Mouse (Mus musculus): ENCODE measurements around the gene Galntl6. TPM values are rescaled to one million over a fixed set of nuclear protein-coding genes. Genes with fewer than 3 reads are reported as not detected.
"Not testable (repeated sequence)": the region's sequence is repeated elsewhere in the genome, so short reads cannot be mapped to it uniquely, and the experiment has no call there.

Gene Galntl6
- polyA plus RNA-seq, 1 experiment from 2014 or later: 0.20 TPM

DNA sequence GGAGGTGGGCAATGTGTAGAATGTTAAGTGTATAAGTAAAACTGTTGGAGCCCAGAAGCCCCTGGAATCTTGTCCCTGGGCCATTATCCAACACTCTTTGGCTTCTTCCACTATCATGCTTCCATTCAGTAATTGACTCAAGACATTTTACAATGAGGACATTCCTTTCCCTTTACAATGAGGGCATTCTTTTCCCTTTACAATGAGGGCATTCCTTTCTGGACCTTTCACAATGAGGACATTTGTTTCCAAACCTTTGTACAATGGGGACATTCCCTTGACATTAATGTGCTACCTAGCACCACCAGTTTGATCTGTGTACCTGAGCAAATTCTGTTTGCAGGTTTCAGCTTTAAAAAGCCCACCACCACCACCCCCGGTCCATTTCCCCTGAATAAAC lies 403.4 kb downstream of the Galntl6 start:
- no peak overlapping the region for H3K27ac ChIP-seq (ENCODE audit: low read depth, low read length)
- H3K4me2 ChIP-seq (replicated peaks; ENCODE audit: low read depth): no peak overlapping the region
- H3K4me3 ChIP-seq (ENCODE audit: low read depth, low read length): no peak overlapping the region
- H3K4me1 ChIP-seq (replicated peaks; ENCODE audit: control insufficient read depth, insufficient read depth, low read length): no peaks in the 10 kb centered on the region
- no peak overlapping the region for H3K9ac ChIP-seq (ENCODE audit: low read depth, low read length)
- TF ChIP-seq CTCF (IDR thresholded peaks at IDR 0.05; ENCODE audit: low read depth): no peak
- ATAC-seq: no peak
- H3K9me3 ChIP-seq (ENCODE audit: control insufficient read depth): no peaks in the 10 kb centered on the region
- 69% methylated on average over 1 of the region's 1 CpGs for whole genome bisulfite sequencing
- H3K27me3 ChIP-seq (replicated peaks; ENCODE audit: control insufficient read depth, insufficient read depth, low read length): no peaks in the 10 kb centered on the region
- H3K36me3 ChIP-seq (ENCODE audit: control insufficient read depth, insufficient read depth): no peaks in the 10 kb centered on the region

DNA sequence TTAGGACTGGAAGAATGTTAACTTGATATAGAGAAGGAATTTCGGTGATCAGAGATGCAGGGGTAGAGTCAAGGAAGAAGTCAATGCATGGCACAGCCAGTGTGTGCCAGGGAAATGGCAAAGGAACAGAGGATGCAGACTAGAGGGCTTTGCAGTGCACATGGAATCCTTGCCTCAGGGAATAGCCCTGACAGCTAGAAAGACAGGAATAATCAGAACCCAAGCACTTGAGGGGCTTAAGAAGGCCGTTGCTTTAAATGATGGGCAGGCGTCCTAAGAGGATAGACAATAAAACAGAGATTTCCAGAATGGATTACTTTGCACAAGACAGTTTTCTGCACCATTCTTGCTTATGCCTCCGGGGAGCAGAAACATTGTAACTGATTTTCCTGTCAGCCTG lies 425.3 kb downstream of the Galntl6 start:
- Histone ChIP-seq H3K27ac (ENCODE audit: low read depth, low read length) (no peak overlapping the region), H3K4me3 (ENCODE audit: low read depth, low read length) (no peak overlapping the region), H3K4me2 (replicated peaks; ENCODE audit: low read depth) (no peak overlapping the region), H3K27me3 (replicated peaks; ENCODE audit: control insufficient read depth, insufficient read depth, low read length) (no peaks in the 10 kb centered on the region), H3K4me1 (replicated peaks; ENCODE audit: control insufficient read depth, insufficient read depth, low read length) (no peaks in the 10 kb centered on the region), H3K9ac (ENCODE audit: low read depth, low read length) (no peak overlapping the region), H3K9me3 (ENCODE audit: control insufficient read depth) (no peaks in the 10 kb centered on the region), H3K36me3 (ENCODE audit: control insufficient read depth, insufficient read depth) (no peaks in the 10 kb centered on the region)
- no peak for TF ChIP-seq CTCF (IDR thresholded peaks at IDR 0.05; ENCODE audit: low read depth)
- 81% methylated on average over 4 of the region's 4 CpGs for WGBS
- no peak for ATAC-seq

DNA sequence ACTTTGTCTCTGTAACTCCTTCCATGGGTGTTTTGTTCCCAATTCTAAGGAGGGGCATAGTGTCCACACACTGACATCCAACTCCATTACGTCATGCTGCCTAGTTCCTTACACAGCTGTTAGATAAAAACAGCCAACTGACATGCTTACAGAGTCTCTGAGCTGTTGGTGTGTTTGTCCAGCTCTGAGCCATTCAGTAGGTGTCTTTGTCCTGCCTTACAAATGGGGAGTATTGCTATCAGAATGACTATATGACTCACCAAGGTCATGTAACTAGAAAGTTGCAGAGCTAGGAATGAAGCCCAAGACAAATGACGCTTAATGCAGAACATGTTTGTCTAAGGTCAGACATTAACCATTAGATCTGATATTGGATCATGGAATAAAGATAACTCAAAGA lies 449.1 kb downstream of the Galntl6 start:
- not testable (repeated sequence) for H3K36me3 ChIP-seq (ENCODE audit: control insufficient read depth, insufficient read depth); H3K4me1 ChIP-seq (replicated peaks; ENCODE audit: control insufficient read depth, insufficient read depth, low read length); ATAC-seq; H3K27me3 ChIP-seq (replicated peaks; ENCODE audit: control insufficient read depth, insufficient read depth, low read length); H3K27ac ChIP-seq (ENCODE audit: low read depth, low read length); H3K4me2 ChIP-seq (replicated peaks; ENCODE audit: low read depth); H3K9me3 ChIP-seq (ENCODE audit: control insufficient read depth); H3K4me3 ChIP-seq (ENCODE audit: low read depth, low read length); H3K9ac ChIP-seq (ENCODE audit: low read depth, low read length)
- WGBS: 51% methylated on average over 2 of the region's 2 CpGs

DNA sequence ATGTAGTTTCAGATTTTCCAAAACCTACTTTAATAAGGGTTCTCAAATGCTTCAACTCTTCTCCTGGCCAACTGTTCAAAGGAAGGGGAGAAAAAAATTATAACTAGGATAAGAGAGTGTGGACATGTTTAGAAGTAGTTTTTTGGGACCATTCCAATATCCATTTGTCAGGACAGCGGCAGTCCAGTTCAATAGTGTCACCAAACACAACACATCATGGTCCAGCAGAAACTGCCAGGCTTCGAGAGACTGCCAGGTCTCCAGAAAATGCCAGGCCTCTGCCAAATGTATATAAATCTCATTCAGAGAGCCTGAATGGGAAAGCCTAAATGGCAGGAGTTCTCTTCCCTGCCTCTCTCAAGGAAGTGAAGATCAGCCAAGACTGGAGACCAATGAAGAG lies 469.7 kb downstream of the Galntl6 start:
- 73% methylated on average over 2 of the region's 2 CpGs for WGBS
- Histone ChIP-seq H3K4me3 (ENCODE audit: low read depth, low read length) (no peak overlapping the region), H3K27ac (ENCODE audit: low read depth, low read length) (no peak overlapping the region), H3K27me3 (replicated peaks; ENCODE audit: control insufficient read depth, insufficient read depth, low read length) (no peaks in the 10 kb centered on the region), H3K36me3 (ENCODE audit: control insufficient read depth, insufficient read depth) (no peaks in the 10 kb centered on the region), H3K4me1 (replicated peaks; ENCODE audit: control insufficient read depth, insufficient read depth, low read length) (no peaks in the 10 kb centered on the region), H3K9ac (ENCODE audit: low read depth, low read length) (no peak overlapping the region), H3K9me3 (ENCODE audit: control insufficient read depth) (no peaks in the 10 kb centered on the region), H3K4me2 (replicated peaks; ENCODE audit: low read depth) (no peak overlapping the region)
- no peak for ATAC-seq
- no peak for TF ChIP-seq CTCF (IDR thresholded peaks at IDR 0.05; ENCODE audit: low read depth)

DNA sequence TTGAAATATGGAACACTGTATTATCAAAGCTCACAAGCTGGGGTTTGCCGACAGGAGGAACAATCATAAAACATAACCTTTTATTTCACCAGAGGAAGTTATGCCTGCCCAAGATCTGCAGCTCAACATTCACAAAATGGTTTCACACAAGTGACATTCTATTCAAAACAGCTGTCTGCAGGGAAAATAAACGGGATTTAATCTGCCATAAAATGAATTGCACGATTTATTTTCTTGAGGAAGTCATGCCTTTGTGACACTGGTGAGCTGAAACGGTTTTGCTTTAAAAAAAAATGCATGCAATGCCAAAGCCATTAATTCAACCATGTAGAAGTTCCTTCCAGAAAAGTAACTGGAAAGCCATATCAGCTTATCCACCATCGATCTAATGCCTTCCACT lies 494.0 kb downstream of the Galntl6 start:
- no peaks in the 10 kb centered on the region for H3K36me3 ChIP-seq (ENCODE audit: control insufficient read depth, insufficient read depth)
- no peak overlapping the region for H3K4me3 ChIP-seq (ENCODE audit: low read depth, low read length)
- no peaks in the 10 kb centered on the region for H3K4me1 ChIP-seq (replicated peaks; ENCODE audit: control insufficient read depth, insufficient read depth, low read length)
- ATAC-seq: no peak
- 59% methylated on average over 5 of the region's 5 CpGs for WGBS
- no peak overlapping the region for H3K9ac ChIP-seq (ENCODE audit: low read depth, low read length)
- H3K27ac ChIP-seq (ENCODE audit: low read depth, low read length): no peak overlapping the region
- no peak overlapping the region for H3K4me2 ChIP-seq (replicated peaks; ENCODE audit: low read depth)
- H3K9me3 ChIP-seq (ENCODE audit: control insufficient read depth): no peaks in the 10 kb centered on the region
- no peak for TF ChIP-seq CTCF (IDR thresholded peaks at IDR 0.05; ENCODE audit: low read depth)
- H3K27me3 ChIP-seq (replicated peaks; ENCODE audit: control insufficient read depth, insufficient read depth, low read length): no peaks in the 10 kb centered on the region

DNA sequence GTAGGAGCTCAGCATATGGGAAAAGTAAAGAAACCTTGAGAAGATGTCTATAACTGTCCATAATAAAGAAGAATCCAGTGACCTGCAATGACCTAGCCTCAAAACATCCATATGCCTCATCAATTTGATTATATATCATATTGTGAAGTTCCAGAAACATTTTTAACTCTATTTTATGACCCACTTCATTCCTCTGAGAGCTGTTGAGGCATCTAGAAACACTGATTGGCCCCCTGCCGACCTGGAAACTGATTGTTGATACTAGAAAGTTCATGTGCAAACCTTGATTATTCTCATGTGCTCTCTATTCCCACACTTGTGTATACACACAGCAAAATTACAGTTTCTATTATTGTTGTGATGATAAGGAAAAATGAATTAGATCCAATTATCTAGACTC lies 494.9 kb downstream of the Galntl6 start:
- no peak overlapping the region for H3K4me2 ChIP-seq (replicated peaks; ENCODE audit: low read depth)
- H3K9me3 ChIP-seq (ENCODE audit: control insufficient read depth): no peaks in the 10 kb centered on the region
- 44% methylated on average over 1 of the region's 1 CpGs for WGBS
- no peak overlapping the region for H3K9ac ChIP-seq (ENCODE audit: low read depth, low read length)
- H3K4me3 ChIP-seq (ENCODE audit: low read depth, low read length): no peak overlapping the region
- H3K27ac ChIP-seq (ENCODE audit: low read depth, low read length): no peak overlapping the region
- no peaks in the 10 kb centered on the region for H3K36me3 ChIP-seq (ENCODE audit: control insufficient read depth, insufficient read depth)
- H3K4me1 ChIP-seq (replicated peaks; ENCODE audit: control insufficient read depth, insufficient read depth, low read length): no peaks in the 10 kb centered on the region
- no peaks in the 10 kb centered on the region for H3K27me3 ChIP-seq (replicated peaks; ENCODE audit: control insufficient read depth, insufficient read depth, low read length)
- ATAC-seq: no peak
- no peak for TF ChIP-seq CTCF (IDR thresholded peaks at IDR 0.05; ENCODE audit: low read depth)

DNA sequence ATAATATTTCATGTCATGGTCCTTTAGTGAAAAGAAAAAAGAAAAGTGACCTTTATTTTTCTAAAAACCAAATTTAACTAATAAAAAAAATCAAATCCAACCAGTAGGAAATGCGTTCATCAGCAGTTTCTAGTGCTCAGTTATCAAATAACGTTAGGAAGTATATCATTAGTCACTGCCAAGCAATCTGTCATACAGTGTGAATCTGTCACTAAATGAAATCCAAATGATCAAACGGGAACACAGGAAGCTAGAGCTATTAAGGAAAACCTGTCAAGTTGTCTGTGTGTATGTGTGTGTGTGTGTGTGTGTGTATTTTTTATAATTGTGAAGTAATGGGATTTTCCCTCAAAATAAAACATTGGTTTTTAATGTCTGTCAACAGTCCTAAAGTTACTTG lies 515.9 kb downstream of the Galntl6 start:
- no peak overlapping the region for H3K4me2 ChIP-seq (replicated peaks; ENCODE audit: low read depth)
- no peak overlapping the region for H3K4me3 ChIP-seq (ENCODE audit: low read depth, low read length)
- no peaks in the 10 kb centered on the region for H3K9me3 ChIP-seq (ENCODE audit: control insufficient read depth)
- H3K4me1 ChIP-seq (replicated peaks; ENCODE audit: control insufficient read depth, insufficient read depth, low read length): no peaks in the 10 kb centered on the region
- no peak for ATAC-seq
- no peak for TF ChIP-seq CTCF (IDR thresholded peaks at IDR 0.05; ENCODE audit: low read depth)
- H3K9ac ChIP-seq (ENCODE audit: low read depth, low read length): no peak overlapping the region
- H3K27me3 ChIP-seq (replicated peaks; ENCODE audit: control insufficient read depth, insufficient read depth, low read length): no peaks in the 10 kb centered on the region
- H3K36me3 ChIP-seq (ENCODE audit: control insufficient read depth, insufficient read depth): no peaks in the 10 kb centered on the region
- WGBS: 69% methylated on average over 3 of the region's 3 CpGs
- H3K27ac ChIP-seq (ENCODE audit: low read depth, low read length): no peak overlapping the region
